Mouse (Mus musculus): Measurements from ENCODE around the gene Rbm15b.

DNA sequence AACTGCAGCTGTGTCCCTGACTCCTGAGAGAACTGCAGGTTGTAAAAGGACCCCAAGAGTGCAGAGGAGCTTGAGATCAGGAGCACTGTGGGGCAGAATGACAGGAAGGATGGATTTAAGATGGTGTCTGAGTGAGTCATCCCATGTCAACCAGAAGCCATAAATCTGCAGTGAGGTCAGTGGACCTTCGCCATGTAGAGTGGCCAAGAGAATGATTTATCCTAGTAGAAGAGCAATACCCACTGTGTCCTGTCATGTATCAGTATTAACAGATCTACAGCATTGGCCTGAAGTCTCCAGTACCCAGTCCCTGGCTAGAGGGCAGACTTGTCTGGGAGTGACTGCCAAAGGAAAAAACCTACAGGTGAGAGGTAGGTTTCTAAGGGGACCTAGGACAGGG is 11.7 kb upstream of the Rbm15b start:
- TF ChIP-seq CTCF (IDR thresholded peaks at IDR 0.05; ENCODE audit: low read depth, low read length) (no peak), POLR2A (IDR thresholded peaks at IDR 0.05; ENCODE audit: insufficient read depth, low read length) (no peak)
